Mouse (Mus musculus) ovary, postnatal 14 days (tissue): Measurements from ENCODE around the gene March1.

Source experiments
- DNase-seq: peaks from one replicate; pipeline ENCODE4 v3.0.0; 2022; ENCODE audit warnings: low spot score

March1 gene

GRCm38 (mm10) chr8:65987665-65988064, 370.0 kb downstream of the March1 start:
- DNase-seq: no peak

GRCm38 (mm10) chr8:66022815-66023214, 405.1 kb downstream of the March1 start:
- no peak for DNase-seq

- no peak for DNase-seq
These were observed 416.0 kb downstream of the March1 start for GRCm38 (mm10) chr8:66033651-66034050.

GRCm38 (mm10) chr8:66034429-66034828, 416.7 kb downstream of the March1 start:
- DNase-seq: no peak

- no peak for DNase-seq
These were observed 476.5 kb downstream of the March1 start for GRCm38 (mm10) chr8:66094152-66094551.

GRCm38 (mm10) chr8:66098148-66098547, 480.4 kb downstream of the March1 start:
- no peak for DNase-seq

- no peak for DNase-seq
These were observed 501.6 kb downstream of the March1 start for GRCm38 (mm10) chr8:66119294-66119693.

- no peak for DNase-seq
These were observed 541.9 kb downstream of the March1 start for GRCm38 (mm10) chr8:66159648-66160047.

- DNase-seq: no peak
These were observed 549.1 kb downstream of the March1 start for GRCm38 (mm10) chr8:66166835-66167234.

GRCm38 (mm10) chr8:66167405-66168173, 549.9 kb downstream of the March1 start:
- DNase-seq: no peak

- no peak for DNase-seq
These were observed 561.6 kb downstream of the March1 start for GRCm38 (mm10) chr8:66179336-66179735.

GRCm38 (mm10) chr8:66181265-66181664, 563.6 kb downstream of the March1 start:
- no peak for DNase-seq

GRCm38 (mm10) chr8:66182257-66182656, 564.6 kb downstream of the March1 start:
- no peak for DNase-seq

- no peak for DNase-seq
These were observed 565.8 kb downstream of the March1 start for GRCm38 (mm10) chr8:66183454-66183853.

- DNase-seq: no peak
These were observed 567.5 kb downstream of the March1 start for GRCm38 (mm10) chr8:66185226-66185625.

GRCm38 (mm10) chr8:66194416-66194815, 576.7 kb downstream of the March1 start:
- no peak for DNase-seq

GRCm38 (mm10) chr8:66200169-66200568, 582.5 kb downstream of the March1 start:
- no peak for DNase-seq

GRCm38 (mm10) chr8:66203814-66204438, 586.2 kb downstream of the March1 start:
- no peak for DNase-seq

- no peak for DNase-seq
These were observed 591.9 kb downstream of the March1 start for GRCm38 (mm10) chr8:66209553-66209952.

GRCm38 (mm10) chr8:66210294-66210693, 592.6 kb downstream of the March1 start:
- no peak for DNase-seq

GRCm38 (mm10) chr8:66219974-66220373, 602.3 kb downstream of the March1 start:
- no peak for DNase-seq

- DNase-seq: no peak
These were observed 612.2 kb downstream of the March1 start for GRCm38 (mm10) chr8:66229931-66230330.

- no peak for DNase-seq
These were observed 651.8 kb downstream of the March1 start for GRCm38 (mm10) chr8:66269546-66269945.

- DNase-seq: no peak
These were observed 652.4 kb downstream of the March1 start for GRCm38 (mm10) chr8:66270116-66270515.
